Mouse (Mus musculus) induced T-regulatory cell, adult 2 months (primary cell): ENCODE results near the gene Dysf.

Experiments
- DNase-seq: peaks from one replicate; pipeline ENCODE4 v3.0.0-alpha.2; 2012; ENCODE audit warnings: low read depth

Dysf gene

GRCm38 (mm10) chr6:84051032-84051431 lies 42.6 kb downstream of the Dysf start:
- DNase-seq = no peak

GRCm38 (mm10) chr6:84053874-84054530 lies 45.6 kb downstream of the Dysf start:
- no peak for DNase-seq

GRCm38 (mm10) chr6:84055619-84056018 lies 47.2 kb downstream of the Dysf start:
- DNase-seq = no peak

DNA sequence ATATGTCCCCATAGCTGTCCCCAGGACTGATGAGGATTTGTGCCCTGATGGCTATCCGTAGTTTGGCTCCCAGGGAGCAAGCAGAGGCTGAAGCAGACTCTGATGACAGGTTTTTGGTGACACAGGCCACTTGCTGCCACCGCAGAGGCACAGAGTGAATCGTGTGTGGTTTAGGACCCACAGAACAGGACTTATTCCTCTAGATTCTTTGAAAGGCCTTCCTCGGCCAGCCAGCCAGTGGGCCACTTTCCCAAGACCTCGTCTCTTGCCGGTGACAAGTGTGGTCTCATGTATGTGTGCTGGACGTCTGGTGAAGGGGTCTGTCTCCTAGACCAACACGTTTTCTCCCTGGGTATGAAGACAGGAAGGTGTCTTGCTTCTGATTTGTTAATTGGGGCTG lies 48.8 kb downstream of the Dysf start:
- no peak for DNase-seq

- no peak for DNase-seq
Observed at GRCm38 (mm10) chr6:84058671-84059141, 50.3 kb downstream of the Dysf start.

DNA sequence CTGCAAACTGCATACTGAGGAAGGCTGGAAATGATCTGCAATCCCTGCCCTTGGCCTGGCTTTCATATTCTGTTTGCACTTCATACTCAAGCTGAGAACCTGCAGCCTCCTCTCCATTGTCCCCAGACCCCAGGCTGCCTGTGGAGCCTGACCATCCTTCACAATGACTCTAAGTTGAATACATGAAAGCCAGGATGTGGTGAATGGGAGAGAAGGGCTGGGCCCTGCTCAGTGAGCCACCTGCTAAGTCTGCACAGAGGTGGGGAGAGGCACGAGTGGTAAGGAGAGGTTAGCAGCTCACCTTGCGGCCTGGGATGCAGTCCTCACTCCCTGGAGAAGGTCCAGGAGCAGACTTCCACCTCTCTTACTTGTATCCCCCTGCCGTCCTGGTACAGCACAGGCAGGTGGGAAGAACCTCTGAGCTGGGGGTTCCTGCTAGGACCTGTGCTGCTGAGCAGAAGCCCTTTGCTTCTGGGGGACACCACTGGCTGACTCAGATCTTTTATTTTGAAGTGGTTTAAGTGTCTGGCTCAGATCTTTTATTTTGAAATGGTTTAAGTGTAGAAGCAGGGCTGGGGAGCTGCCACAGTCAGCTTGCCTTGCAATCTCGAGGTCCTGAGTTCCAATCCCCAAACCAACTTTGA lies 51.5 kb downstream of the Dysf start:
- no peak for DNase-seq

DNA sequence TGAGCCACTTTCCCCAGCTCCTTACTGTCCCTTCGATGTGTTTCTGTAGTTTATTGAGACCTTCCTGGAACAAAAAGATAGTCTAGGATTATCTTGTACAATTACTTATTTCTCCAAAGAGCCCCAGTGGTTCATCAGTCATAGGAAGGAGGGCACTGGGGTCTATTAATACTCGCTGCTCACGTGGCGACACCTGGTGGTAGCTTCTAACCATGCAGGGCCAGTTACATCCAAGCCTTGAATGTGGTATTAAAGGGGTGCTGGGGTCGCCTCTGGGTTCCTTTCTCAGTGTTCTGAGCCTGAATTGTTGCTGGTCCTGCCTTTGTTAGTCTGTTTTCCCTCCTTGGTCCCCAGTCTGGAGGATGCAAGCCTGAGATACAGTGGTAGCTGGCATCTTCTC lies 52.9 kb downstream of the Dysf start:
- peak; percentile 64 for DNase-seq

GRCm38 (mm10) chr6:84062541-84062940 lies 54.2 kb downstream of the Dysf start:
- no peak for DNase-seq

DNA sequence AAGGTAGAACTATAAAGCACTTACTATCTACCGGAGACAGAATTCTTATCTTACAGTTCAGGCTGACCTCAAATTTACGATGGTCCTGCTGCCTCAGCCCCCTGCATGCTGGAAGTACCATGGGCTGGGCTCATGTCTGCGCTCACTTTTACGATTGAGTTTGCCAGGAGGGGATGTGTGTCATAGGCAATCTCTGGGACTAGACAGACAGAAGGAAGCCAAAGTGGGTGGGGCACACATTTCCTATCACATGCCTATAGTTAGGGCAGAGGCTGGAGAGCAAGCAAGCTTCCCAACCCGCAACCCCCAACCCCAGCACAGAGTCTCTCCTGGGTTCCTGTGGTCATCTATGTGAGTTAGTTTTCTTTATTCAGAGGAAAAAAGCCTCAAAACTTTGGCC lies 59.8 kb downstream of the Dysf start:
- no peak for DNase-seq

- DNase-seq = no peak
Observed at GRCm38 (mm10) chr6:84070251-84070650, 61.9 kb downstream of the Dysf start.

- peak; percentile 25 for DNase-seq
Observed at GRCm38 (mm10) chr6:84072574-84072973, 64.2 kb downstream of the Dysf start.

DNA sequence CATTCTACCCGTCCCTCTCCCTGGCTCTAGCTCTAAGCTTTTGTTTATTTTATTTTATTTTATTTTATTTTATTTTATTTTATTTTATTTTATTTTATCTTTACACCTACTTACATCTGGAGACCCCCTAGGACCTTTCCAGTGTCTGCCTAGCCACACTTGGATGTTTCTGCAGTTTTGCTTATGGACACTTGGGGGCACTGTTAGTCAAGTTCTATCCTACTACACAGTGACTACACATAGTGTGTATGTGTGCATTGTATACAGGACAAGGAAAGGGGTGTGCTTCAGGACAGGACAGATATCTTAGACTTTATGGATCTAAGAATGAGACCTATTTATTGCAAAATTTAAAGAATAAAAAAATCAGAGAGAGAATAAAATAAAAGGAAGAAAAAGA lies 69.8 kb downstream of the Dysf start:
- peak; percentile 24 for DNase-seq

DNA sequence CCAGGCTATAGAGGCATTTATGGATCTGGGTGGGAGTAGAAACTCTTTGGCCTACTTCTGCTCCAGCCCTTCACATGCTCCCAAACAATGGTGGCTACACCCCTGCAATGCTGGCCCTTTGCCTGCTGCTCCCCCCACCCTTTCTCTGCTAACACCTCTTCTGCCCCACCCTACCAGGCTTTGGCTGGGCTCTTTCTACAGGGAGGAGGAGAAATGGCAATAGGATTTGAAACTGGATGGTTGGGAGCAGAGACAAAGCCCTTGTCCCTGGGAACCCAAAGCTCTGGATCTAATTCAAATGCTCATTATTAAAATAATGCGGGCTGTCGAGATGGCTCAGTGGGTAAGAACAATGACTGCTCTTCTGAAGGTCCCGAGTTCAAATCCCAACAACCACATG lies 72.2 kb downstream of the Dysf start:
- DNase-seq = no peak

DNA sequence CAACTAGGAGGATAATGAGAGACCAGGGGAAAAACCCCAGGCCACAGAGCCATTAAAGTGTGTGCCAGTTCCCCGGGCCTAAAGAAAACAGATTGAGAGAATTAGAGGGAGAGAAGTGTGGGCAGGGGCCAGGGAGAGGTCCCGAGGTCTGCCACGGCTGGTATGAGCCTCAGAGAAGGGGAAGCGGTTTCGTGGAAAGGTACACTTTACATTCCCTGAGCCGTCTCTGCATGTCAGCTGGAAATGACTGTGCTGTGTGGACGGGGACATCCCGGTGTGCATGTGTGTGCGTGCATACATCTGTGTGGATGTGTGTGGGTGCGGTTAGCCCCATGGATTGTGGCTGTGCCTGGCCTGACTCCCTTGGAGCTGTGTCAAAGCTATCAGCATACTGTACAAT lies 76.4 kb downstream of the Dysf start:
- DNase-seq = no peak

DNA sequence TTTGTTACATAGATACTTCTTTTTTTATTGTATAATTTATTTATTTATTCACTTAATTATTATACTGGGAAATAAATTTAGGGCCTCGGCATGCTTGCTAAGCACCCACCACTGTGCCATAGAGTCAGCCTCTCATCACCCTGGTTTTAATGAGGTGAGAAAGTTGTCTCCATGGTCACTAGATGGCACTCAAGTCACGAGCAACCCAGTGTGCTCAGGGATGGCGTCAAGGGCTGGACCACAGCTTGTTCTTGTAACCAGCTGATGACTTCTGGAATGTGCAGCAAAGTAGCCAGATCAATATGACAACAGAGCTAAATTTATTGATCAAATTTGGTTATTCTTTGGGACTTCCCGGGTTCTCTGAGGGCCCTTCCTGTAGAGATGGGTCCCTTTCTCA lies 85.1 kb downstream of the Dysf start:
- DNase-seq = peak; percentile 45

DNA sequence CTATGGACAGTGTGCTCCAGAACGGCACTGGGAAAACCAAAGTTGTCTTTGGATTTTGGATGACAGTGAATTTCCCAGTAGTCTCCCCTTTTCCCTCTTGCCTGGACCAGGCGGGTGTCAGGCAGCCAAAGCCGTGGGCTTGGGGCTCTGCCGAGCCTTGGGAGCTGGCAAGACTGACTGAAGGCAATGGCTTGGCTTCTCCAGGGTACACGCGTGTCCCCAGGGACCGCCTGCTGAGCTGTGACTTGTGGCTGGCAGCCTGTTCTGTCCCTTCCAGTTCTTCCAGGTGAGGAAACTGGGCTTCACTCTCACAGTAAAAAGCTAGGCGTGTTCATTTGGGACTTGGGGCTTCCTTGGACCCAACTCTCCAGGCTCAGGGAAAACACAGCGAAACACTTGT lies 86.1 kb downstream of the Dysf start:
- no peak for DNase-seq

GRCm38 (mm10) chr6:84094998-84095397 lies 86.6 kb downstream of the Dysf start:
- DNase-seq = peak; percentile 73

GRCm38 (mm10) chr6:84095882-84096281 lies 87.5 kb downstream of the Dysf start:
- DNase-seq = peak; percentile 83

DNA sequence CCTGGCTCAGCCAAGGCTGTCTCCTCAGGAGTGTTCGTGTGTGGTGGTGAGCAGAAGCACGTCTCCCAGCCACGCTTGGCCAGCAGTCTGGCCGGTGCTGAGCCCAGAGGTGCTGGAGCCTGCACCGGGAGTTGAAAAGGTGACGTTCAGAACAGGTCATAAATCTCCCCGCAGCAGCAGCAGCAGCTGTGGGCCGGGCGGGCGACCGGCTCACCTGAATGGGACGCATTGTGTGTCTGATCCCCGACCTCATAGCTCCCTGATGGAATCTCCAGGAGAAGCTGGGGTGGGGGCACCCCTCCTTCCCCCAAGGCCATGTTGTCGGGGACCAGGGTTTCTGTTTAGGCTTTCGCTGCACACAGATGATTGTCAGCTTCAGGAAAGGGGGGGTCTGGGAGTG lies 93.6 kb downstream of the Dysf start:
- no peak for DNase-seq

GRCm38 (mm10) chr6:84105148-84106022 lies 97.0 kb downstream of the Dysf start:
- DNase-seq = no peak

DNA sequence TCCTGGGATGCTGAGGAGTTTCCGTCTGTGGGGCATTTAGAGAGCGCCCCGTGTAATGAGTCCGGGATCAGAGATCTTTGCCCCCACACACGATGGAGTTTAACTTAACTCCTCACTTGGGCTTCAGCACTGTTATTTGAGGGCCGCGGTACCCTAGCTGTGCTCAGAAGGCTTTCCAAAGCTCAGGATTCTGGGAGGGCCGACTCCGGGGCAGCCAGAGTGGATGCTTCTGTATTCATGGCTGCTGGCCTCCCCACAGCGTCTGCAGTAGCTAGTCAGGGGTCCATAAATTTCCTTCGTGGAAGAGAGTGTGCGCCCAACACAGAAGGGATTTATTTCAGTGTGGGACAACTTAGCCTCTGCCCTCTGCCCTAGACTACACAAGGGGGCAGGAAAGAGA lies 97.7 kb downstream of the Dysf start:
- DNase-seq = no peak

DNA sequence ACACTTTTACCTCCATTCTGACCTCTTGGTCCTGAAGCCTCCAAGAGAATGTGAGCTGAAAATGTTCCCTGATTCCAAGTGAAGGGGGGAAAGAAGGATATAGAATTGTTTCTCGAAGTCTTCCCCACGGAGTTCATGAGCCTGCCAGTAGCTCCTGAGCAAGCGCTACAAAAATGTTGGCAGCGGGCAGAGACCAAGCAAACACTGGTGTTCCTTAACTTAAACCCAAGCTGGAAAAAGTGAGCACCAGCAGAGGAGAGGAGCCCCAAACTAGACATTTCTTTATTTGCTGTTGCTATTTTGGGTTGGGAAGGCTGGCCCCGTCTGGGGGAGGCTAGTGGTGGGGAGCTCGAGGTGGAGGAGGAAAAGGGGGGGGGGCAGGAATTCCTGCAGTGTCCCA lies 102.0 kb downstream of the Dysf start:
- DNase-seq = no peak

- DNase-seq = no peak
Observed at GRCm38 (mm10) chr6:84111106-84111505, 102.7 kb downstream of the Dysf start.
